Mouse (Mus musculus): Measurements from ENCODE around the gene Casp1. TPM values are rescaled to one million over a fixed set of nuclear protein-coding genes. Genes with fewer than 3 reads are reported as not detected.

The Casp1 gene
- total RNA-seq, 2 experiments from 2014 or later = 1.0 to 1.5 TPM

Other genes starting within 250 kb of the Casp1 start
- 1 to 10 TPM in 1 of 2 experiments, under 1 TPM in 1; 0.68 to 1.1 TPM for gene Casp4, start 10.3 kb downstream of the Casp1 start, total RNA-seq (2021)
- gene Casp12, start 46.9 kb downstream of the Casp1 start, total RNA-seq (2021) = 1 to 10 TPM in 1 of 2 experiments, under 1 TPM in 1; 0.99 to 1.1 TPM

Data from left cerebral cortex, postnatal 4 days (tissue).